Comparison of ENCODE assay signal across 42 mouse cellular contexts in the genomic region with DNA sequence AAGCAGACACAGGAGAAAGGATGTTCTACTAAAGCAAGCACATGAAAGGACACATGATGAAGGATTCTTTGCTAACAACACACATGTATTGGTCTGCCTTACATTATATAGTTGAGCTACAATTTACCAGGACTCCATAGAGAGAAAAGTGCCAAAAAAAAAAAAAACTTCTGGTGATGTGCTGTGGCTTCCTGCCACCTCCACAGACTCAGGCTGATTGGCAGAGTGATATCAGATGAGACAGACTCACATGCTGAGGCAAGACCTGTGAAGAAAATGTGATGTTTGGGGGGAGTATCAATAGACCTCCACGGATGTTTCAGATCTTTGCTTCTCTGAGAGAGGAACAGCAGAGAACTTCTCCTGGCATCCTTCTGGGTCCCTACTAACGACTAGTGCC. TPM values are rescaled to one million over a fixed set of nuclear protein-coding genes. Genes with fewer than 3 reads are reported as not detected.
"Had no signal": no experiment of that assay in that cellular context is flagged by ENCODE, and none has a peak within 500 bp of the region (broad histone marks: within the 10 kb centered on the region; RNA-seq: fewer than 3 reads in every experiment).

No protein-coding gene starts in this region.

- H3K4me3 ChIP-seq: heart, embryonic 10.5 days; heart, embryonic 12.5 days; heart, embryonic 13.5 days; heart, embryonic 15.5 days; hindbrain, embryonic 10.5 days; hindbrain, embryonic 12.5 days; hindbrain, embryonic 13.5 days; hindbrain, embryonic 15.5 days; intestine, embryonic 15.5 days; kidney, embryonic 15.5 days; layer of hippocampus, adult 2 months had no signal

- H3K4me2 ChIP-seq: heart, embryonic 11.5 days; heart, embryonic 12.5 days; heart, embryonic 13.5 days; heart, embryonic 15.5 days; hindbrain, embryonic 12.5 days; hindbrain, embryonic 13.5 days; hindbrain, embryonic 14.5 days; hindbrain, embryonic 15.5 days; intestine, embryonic 15.5 days; kidney, embryonic 15.5 days had no signal

- ATAC-seq: hindbrain, embryonic 16.5 days; hindbrain, postnatal 0 days; inflammation-experienced regulatory T-cells, adult 6 months; intestine, embryonic 15.5 days; intestine, embryonic 16.5 days; intestine, postnatal 0 days had no signal

- H3K9me3 ChIP-seq: heart, embryonic 10.5 days; heart, embryonic 12.5 days; heart, embryonic 13.5 days; heart, embryonic 15.5 days; hindbrain, embryonic 10.5 days; hindbrain, embryonic 12.5 days; hindbrain, embryonic 13.5 days; hindbrain, embryonic 15.5 days; intestine, embryonic 15.5 days; kidney, embryonic 15.5 days had no signal

- H3K27me3 ChIP-seq: heart, embryonic 15.5 days; intestine, embryonic 15.5 days; kidney, embryonic 15.5 days had no signal

- H3K9ac ChIP-seq: heart, embryonic 12.5 days; heart, embryonic 13.5 days; heart, embryonic 15.5 days; hindbrain, embryonic 12.5 days; hindbrain, embryonic 13.5 days; hindbrain, embryonic 14.5 days; hindbrain, embryonic 15.5 days; intestine, embryonic 15.5 days; kidney, embryonic 15.5 days had no signal

- DNase-seq: heart, postnatal 10 days; heart, postnatal 14 days; heart, postnatal 36 days; heart, postnatal 4 days; kidney, adult 11 months; kidney, adult 18-20 months; kidney, adult 2 months; kidney, adult 8-10 months; kidney, adult 9 months; kidney, postnatal 10 days; kidney, postnatal 14 days; kidney, postnatal 25 days; kidney, postnatal 36 days; kidney, postnatal 4 days; layer of hippocampus, adult 9-11 months; layer of hippocampus, postnatal 36 days had no signal

- H3K27ac ChIP-seq: heart, embryonic 10.5 days; heart, embryonic 13.5 days; heart, embryonic 15.5 days; hindbrain, embryonic 10.5 days; hindbrain, embryonic 12.5 days; hindbrain, embryonic 13.5 days; hindbrain, embryonic 14.5 days; hindbrain, embryonic 15.5 days; hindbrain, postnatal 0 days; intestine, embryonic 15.5 days; kidney, embryonic 15.5 days; kidney, postnatal 0 days; layer of hippocampus, adult 2 months had no signal

- H3K36me3 ChIP-seq: heart, embryonic 10.5 days; heart, embryonic 12.5 days; heart, embryonic 13.5 days; heart, embryonic 15.5 days; hindbrain, embryonic 10.5 days; hindbrain, embryonic 12.5 days; hindbrain, embryonic 13.5 days; hindbrain, embryonic 15.5 days; intestine, embryonic 15.5 days; kidney, embryonic 15.5 days had no signal

- H3K4me1 ChIP-seq: heart, embryonic 10.5 days; heart, embryonic 12.5 days; heart, embryonic 13.5 days; heart, embryonic 15.5 days; hindbrain, embryonic 10.5 days; hindbrain, embryonic 12.5 days; hindbrain, embryonic 13.5 days; hindbrain, embryonic 15.5 days; intestine, embryonic 15.5 days; kidney, embryonic 15.5 days had no signal

RNA-seq across cellular contexts. Expression of gene Dbx2, which starts 6.0 kb away (rescaled TPM):
- total RNA-seq: heart, postnatal 10 days; heart, postnatal 14 days; heart, postnatal 25 days; heart, postnatal 36 days; heart, postnatal 4 days; hematopoietic stem cell, adult 5-6 weeks had no signal
- polyA plus RNA-seq: heart, embryonic 10.5 days; heart, embryonic 12.5 days; heart, embryonic 13.5 days; heart, embryonic 14.5 days; heart, embryonic 15.5 days; heart, postnatal 0 days; inflammation-experienced regulatory T-cells, adult 6 months; intestine, embryonic 14.5 days; intestine, embryonic 16.5 days; intestine, postnatal 0 days; kidney, adult 2 months; kidney, embryonic 14.5 days; kidney, embryonic 16.5 days had no signal
